Mouse (Mus musculus): ENCODE measurements around the gene Gm20671. TPM values are rescaled to one million over a fixed set of nuclear protein-coding genes. Genes with fewer than 3 reads are reported as not detected.

The Gm20671 gene
- polyA plus RNA-seq, 1 experiment from 2014 or later, result not detected

DNA sequence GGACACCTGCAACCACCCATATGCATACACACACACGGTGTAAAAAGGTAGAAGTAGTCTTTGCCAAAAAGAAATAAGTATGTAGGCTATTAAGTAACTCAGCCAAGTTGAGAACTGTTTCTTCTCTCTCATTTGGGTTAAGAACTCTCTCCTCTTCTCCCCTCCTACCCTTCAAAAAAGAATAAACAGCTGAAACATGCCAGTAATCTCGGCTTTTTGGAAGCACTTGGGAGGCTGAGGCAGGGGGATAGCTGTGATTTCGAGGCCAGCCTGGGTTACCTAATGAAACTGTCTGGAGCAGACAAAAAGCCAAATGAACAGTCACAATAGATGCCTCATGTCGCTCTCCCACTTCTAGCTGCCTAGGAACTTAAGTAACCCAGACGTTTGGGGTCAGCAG, 42.2 kb downstream of the Gm20671 start:
- Histone ChIP-seq H3K4me3 (ENCODE audit: control insufficient read depth in 1 of 2, insufficient read depth in 1 of 2, low read depth in 1 of 2, low read length in 2 of 2) (peak overlapping the region; percentile 68 to 92), H3K27me3 (ENCODE audit: control insufficient read depth, insufficient read depth, low read length) (no peaks in the 10 kb centered on the region), H3K4me2 (ENCODE audit: low read length) (peak overlapping the region; percentile 95), H3K36me3 (ENCODE audit: control insufficient read depth, insufficient read depth, low read length) (peaks cover 17% of the 10 kb centered on the region), H3K9ac (ENCODE audit: low read length) (peak overlapping the region; percentile 81), H3K9me3 (ENCODE audit: control insufficient read depth, low read length) (no peaks in the 10 kb centered on the region), H3K4me1 (ENCODE audit: control insufficient read depth in 2 of 2, insufficient read depth in 2 of 2, low read length in 2 of 2) (peaks cover 0 to 8% of the 10 kb centered on the region in 2 experiments; a peak in 2 of 4 replicates), H3K27ac (replicated peaks in 1 of 2; ENCODE audit: control insufficient read depth in 1 of 2, insufficient read depth in 1 of 2, low read depth in 2 of 2, low read length in 2 of 2) (no peak overlapping the region)
- ATAC-seq (ENCODE audit: insufficient number of reproducible peaks, insufficient read depth, low FRiP score, low read depth), result no peak
- 24% methylated on average over 5 of the region's 5 CpGs for WGBS

- WGBS, result 91% methylated on average over 5 of the region's 5 CpGs
Observed at GRCm38 (mm10) chr5:32781596-32781995, 45.3 kb downstream of the Gm20671 start.

GRCm38 (mm10) chr5:32778168-32778567, 48.7 kb downstream of the Gm20671 start:
- H3K9ac ChIP-seq (ENCODE audit: low read length), result no peak overlapping the region
- no peak overlapping the region for H3K27ac ChIP-seq (replicated peaks in 1 of 2; ENCODE audit: control insufficient read depth in 1 of 2, insufficient read depth in 1 of 2, low read depth in 2 of 2, low read length in 2 of 2)
- peaks cover 11% of the 10 kb centered on the region; the same call in 1 of the 2 replicates for H3K36me3 ChIP-seq (ENCODE audit: control insufficient read depth, insufficient read depth, low read length)
- H3K4me1 ChIP-seq (ENCODE audit: control insufficient read depth in 2 of 2, insufficient read depth in 2 of 2, low read length in 2 of 2), result no peaks in the 10 kb centered on the region
- no peak overlapping the region for H3K4me2 ChIP-seq (ENCODE audit: low read length)
- H3K4me3 ChIP-seq (ENCODE audit: control insufficient read depth in 1 of 2, insufficient read depth in 1 of 2, low read depth in 1 of 2, low read length in 2 of 2), result no peak overlapping the region
- H3K9me3 ChIP-seq (ENCODE audit: control insufficient read depth, low read length), result no peaks in the 10 kb centered on the region
- WGBS, result 76% methylated on average over 3 of the region's 3 CpGs
- ATAC-seq (ENCODE audit: insufficient number of reproducible peaks, insufficient read depth, low FRiP score, low read depth), result no peak
- H3K27me3 ChIP-seq (ENCODE audit: control insufficient read depth, insufficient read depth, low read length), result no peaks in the 10 kb centered on the region

More at GRCm38 (mm10) chr5:32781596-32781995, 45.3 kb downstream of the Gm20671 start:
- no peak overlapping the region for H3K9ac ChIP-seq (ENCODE audit: low read length)
- H3K36me3 ChIP-seq (ENCODE audit: control insufficient read depth, insufficient read depth, low read length), result no peaks in the 10 kb centered on the region
- H3K4me3 ChIP-seq (ENCODE audit: control insufficient read depth in 1 of 2, insufficient read depth in 1 of 2, low read depth in 1 of 2, low read length in 2 of 2), result no peak overlapping the region
- no peak overlapping the region for H3K4me2 ChIP-seq (ENCODE audit: low read length)
- ATAC-seq (ENCODE audit: insufficient number of reproducible peaks, insufficient read depth, low FRiP score, low read depth), result no peak
- H3K27ac ChIP-seq (replicated peaks in 1 of 2; ENCODE audit: control insufficient read depth in 1 of 2, insufficient read depth in 1 of 2, low read depth in 2 of 2, low read length in 2 of 2), result no peak overlapping the region
- H3K4me1 ChIP-seq (ENCODE audit: control insufficient read depth in 2 of 2, insufficient read depth in 2 of 2, low read length in 2 of 2), result peaks cover 0 to 8% of the 10 kb centered on the region in 2 experiments; a peak in 2 of 4 replicates
- no peaks in the 10 kb centered on the region for H3K9me3 ChIP-seq (ENCODE audit: control insufficient read depth, low read length)
- H3K27me3 ChIP-seq (ENCODE audit: control insufficient read depth, insufficient read depth, low read length), result no peaks in the 10 kb centered on the region

DNA sequence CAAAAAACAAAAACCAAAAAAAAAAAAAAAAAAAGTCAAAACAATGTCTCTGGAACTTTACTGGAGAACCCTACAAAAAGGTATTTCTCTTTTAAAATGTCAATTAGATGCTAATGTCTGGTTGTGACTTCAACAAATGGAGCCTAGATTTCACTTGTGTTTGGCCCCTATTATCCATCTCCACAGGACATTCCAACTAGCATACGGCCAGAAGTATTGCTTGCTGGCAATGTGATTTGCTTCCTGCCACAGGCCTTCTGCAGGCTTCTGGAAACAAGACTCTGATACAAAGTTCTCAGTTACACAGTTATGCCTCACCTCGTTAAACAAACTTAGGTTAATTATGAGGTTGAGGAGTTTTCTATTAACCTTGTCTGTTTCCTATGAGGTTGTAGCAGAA, 54.5 kb downstream of the Gm20671 start:
- Histone ChIP-seq H3K4me1 (ENCODE audit: control insufficient read depth in 2 of 2, insufficient read depth in 2 of 2, low read length in 2 of 2) (0 out of 4 replicates have a peak, but pooled peaks cover 0 to 4% of the 10 kb centered on the region in 2 experiments), H3K9ac (ENCODE audit: low read length) (no peak overlapping the region), H3K36me3 (ENCODE audit: control insufficient read depth, insufficient read depth, low read length) (peaks cover 18% of the 10 kb centered on the region; the same call in 1 of the 2 replicates), H3K27ac (replicated peaks in 1 of 2; ENCODE audit: control insufficient read depth in 1 of 2, insufficient read depth in 1 of 2, low read depth in 2 of 2, low read length in 2 of 2) (no peak overlapping the region), H3K4me3 (ENCODE audit: control insufficient read depth in 1 of 2, insufficient read depth in 1 of 2, low read depth in 1 of 2, low read length in 2 of 2) (no peak overlapping the region), H3K9me3 (ENCODE audit: control insufficient read depth, low read length) (no peaks in the 10 kb centered on the region), H3K4me2 (ENCODE audit: low read length) (no peak overlapping the region), H3K27me3 (ENCODE audit: control insufficient read depth, insufficient read depth, low read length) (no peaks in the 10 kb centered on the region)
- no peak for ATAC-seq (ENCODE audit: insufficient number of reproducible peaks, insufficient read depth, low FRiP score, low read depth)
- WGBS, result 88% methylated on average over 2 of the region's 2 CpGs

GRCm38 (mm10) chr5:32767636-32768373, 59.1 kb downstream of the Gm20671 start:
- no peaks in the 10 kb centered on the region for H3K9me3 ChIP-seq (ENCODE audit: control insufficient read depth, low read length)
- no peak overlapping the region for H3K27ac ChIP-seq (replicated peaks in 1 of 2; ENCODE audit: control insufficient read depth in 1 of 2, insufficient read depth in 1 of 2, low read depth in 2 of 2, low read length in 2 of 2)
- H3K4me2 ChIP-seq (ENCODE audit: low read length), result no peak overlapping the region
- ATAC-seq (ENCODE audit: insufficient number of reproducible peaks, insufficient read depth, low FRiP score, low read depth), result no peak
- peaks cover 15% of the 10 kb centered on the region; the same call in 1 of the 2 replicates for H3K36me3 ChIP-seq (ENCODE audit: control insufficient read depth, insufficient read depth, low read length)
- no peak overlapping the region for H3K9ac ChIP-seq (ENCODE audit: low read length)
- WGBS, result 82% methylated on average over 4 of the region's 4 CpGs
- H3K27me3 ChIP-seq (ENCODE audit: control insufficient read depth, insufficient read depth, low read length), result no peaks in the 10 kb centered on the region
- H3K4me3 ChIP-seq (ENCODE audit: control insufficient read depth in 1 of 2, insufficient read depth in 1 of 2, low read depth in 1 of 2, low read length in 2 of 2), result no peak overlapping the region
- H3K4me1 ChIP-seq (ENCODE audit: control insufficient read depth in 2 of 2, insufficient read depth in 2 of 2, low read length in 2 of 2), result 0 out of 4 replicates have a peak, but pooled peaks cover 0 to 4% of the 10 kb centered on the region in 2 experiments

DNA sequence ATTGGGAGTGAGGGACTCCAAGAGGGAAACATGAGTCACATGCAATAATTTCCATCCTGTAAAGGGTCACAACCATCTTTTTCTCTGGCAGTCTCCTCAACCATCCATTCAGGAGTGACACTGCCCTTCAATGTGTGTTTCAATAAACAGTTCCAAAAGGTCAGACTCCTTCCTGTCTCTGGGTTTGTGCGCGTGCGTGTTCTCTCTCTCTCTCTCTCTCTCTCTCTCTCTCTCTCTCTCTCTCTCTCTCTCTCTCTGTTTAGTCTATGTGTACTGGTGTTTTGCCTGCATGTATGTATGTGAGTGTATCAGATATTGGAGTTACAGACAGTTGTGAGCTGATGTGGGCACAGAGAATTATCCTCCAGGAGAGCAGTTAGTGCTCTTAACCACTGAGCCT, 59.9 kb downstream of the Gm20671 start:
- Histone ChIP-seq H3K27ac (replicated peaks in 1 of 2; ENCODE audit: control insufficient read depth in 1 of 2, insufficient read depth in 1 of 2, low read depth in 2 of 2, low read length in 2 of 2) (no peak overlapping the region), H3K9me3 (ENCODE audit: control insufficient read depth, low read length) (no peaks in the 10 kb centered on the region), H3K9ac (ENCODE audit: low read length) (no peak overlapping the region), H3K4me2 (ENCODE audit: low read length) (no peak overlapping the region), H3K36me3 (ENCODE audit: control insufficient read depth, insufficient read depth, low read length) (peaks cover 14% of the 10 kb centered on the region; the same call in 1 of the 2 replicates), H3K27me3 (ENCODE audit: control insufficient read depth, insufficient read depth, low read length) (no peaks in the 10 kb centered on the region), H3K4me3 (ENCODE audit: control insufficient read depth in 1 of 2, insufficient read depth in 1 of 2, low read depth in 1 of 2, low read length in 2 of 2) (no peak overlapping the region), H3K4me1 (ENCODE audit: control insufficient read depth in 2 of 2, insufficient read depth in 2 of 2, low read length in 2 of 2) (peaks cover 0 to 6% of the 10 kb centered on the region in 2 experiments; a peak in 1 of 4 replicates)
- WGBS, result 75% methylated on average over 3 of the region's 3 CpGs
- ATAC-seq (ENCODE audit: insufficient number of reproducible peaks, insufficient read depth, low FRiP score, low read depth), result no peak

DNA sequence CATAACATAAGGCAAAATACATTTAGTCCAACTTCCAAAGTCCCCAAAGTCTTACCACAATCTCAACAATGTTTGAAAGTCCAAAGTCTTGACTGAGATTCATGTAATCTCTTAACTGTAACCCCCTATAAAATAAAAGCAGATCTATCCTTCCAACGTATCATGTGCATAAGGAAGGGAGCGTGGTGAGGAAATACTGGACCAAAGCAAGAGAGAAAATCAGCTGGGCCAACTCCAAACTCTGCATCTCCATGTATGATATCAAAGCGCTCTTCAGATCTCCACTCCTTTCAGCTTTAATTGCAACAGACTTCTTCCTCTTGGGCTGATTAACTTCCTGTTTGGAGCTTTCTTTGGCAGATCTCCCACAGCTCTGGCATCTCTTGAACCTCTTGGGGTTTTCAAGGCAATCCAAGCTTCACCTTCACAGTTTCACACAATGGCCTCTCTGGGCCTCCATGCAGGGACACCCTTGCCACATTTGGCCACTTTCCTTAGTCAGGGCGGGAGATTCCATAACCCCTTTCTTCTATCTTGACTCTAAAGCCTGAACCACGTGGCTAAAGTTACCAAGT, 65.3 kb downstream of the Gm20671 start:
- H3K4me2 ChIP-seq (ENCODE audit: low read length), result no peak overlapping the region
- no peak overlapping the region for H3K9ac ChIP-seq (ENCODE audit: low read length)
- no peaks in the 10 kb centered on the region for H3K27me3 ChIP-seq (ENCODE audit: control insufficient read depth, insufficient read depth, low read length)
- peaks cover 11% of the 10 kb centered on the region; the same call in 1 of the 2 replicates for H3K36me3 ChIP-seq (ENCODE audit: control insufficient read depth, insufficient read depth, low read length)
- no peak overlapping the region for H3K27ac ChIP-seq (replicated peaks in 1 of 2; ENCODE audit: control insufficient read depth in 1 of 2, insufficient read depth in 1 of 2, low read depth in 2 of 2, low read length in 2 of 2)
- peaks cover 5 to 8% of the 10 kb centered on the region in 2 experiments; a peak in 3 of 4 replicates for H3K4me1 ChIP-seq (ENCODE audit: control insufficient read depth in 2 of 2, insufficient read depth in 2 of 2, low read length in 2 of 2)
- H3K4me3 ChIP-seq (ENCODE audit: control insufficient read depth in 1 of 2, insufficient read depth in 1 of 2, low read depth in 1 of 2, low read length in 2 of 2), result no peak overlapping the region
- 65% methylated on average over 5 of the region's 5 CpGs for WGBS
- ATAC-seq (ENCODE audit: insufficient number of reproducible peaks, insufficient read depth, low FRiP score, low read depth), result no peak
- no peaks in the 10 kb centered on the region for H3K9me3 ChIP-seq (ENCODE audit: control insufficient read depth, low read length)

Data from heart, embryonic 14.5 days (tissue).